In genomic region chr5:83351615-83352014, GRCm38 (mm10) we compare ENCODE assay signal across 18 mouse cellular contexts. TPM values are rescaled to one million over a fixed set of nuclear protein-coding genes. Genes with fewer than 3 reads are reported as not detected.
DNase-seq lines count a peak whose midpoint lies in the region; ATAC-seq and TF ChIP-seq lines count a peak whose summit lies in the region.
"Had no signal": no experiment of that assay in that cellular context is flagged by ENCODE, and none has a peak within 500 bp of the region (broad histone marks: within the 10 kb centered on the region; RNA-seq: fewer than 3 reads in every experiment).

No protein-coding gene starts in this region.

- WGBS in embryonic facial prominence, embryonic 14.5 days: 33% methylated on average over 2 of the region's 2 CpGs
- WGBS in embryonic facial prominence, embryonic 10.5 days: 62% methylated on average over 2 of the region's 2 CpGs
- WGBS in kidney, postnatal 0 days: 6% methylated on average over 2 of the region's 2 CpGs
- 6% methylated on average over 2 of the region's 2 CpGs for WGBS in heart, embryonic 16.5 days
- WGBS in forebrain, embryonic 13.5 days: 73% methylated on average over 2 of the region's 2 CpGs

- ATAC-seq in embryonic facial prominence, embryonic 14.5 days (ENCODE audit: low read depth): no peak
- no peak for ATAC-seq in kidney, postnatal 0 days (replicated peaks; ENCODE audit: low FRiP score, low read depth)
- ATAC-seq in heart, embryonic 16.5 days (replicated peaks; ENCODE audit: extremely low read depth, insufficient read depth, low FRiP score): peak; percentile 35; the same call in 1 of the 2 replicates
- ATAC-seq in forebrain, embryonic 13.5 days: no peak
- ATAC-seq: inflammation-experienced regulatory T-cells, adult 6 months; midbrain, embryonic 16.5 days had no signal

- H3K27me3 ChIP-seq in embryonic facial prominence, embryonic 14.5 days (replicated peaks; ENCODE audit: control insufficient read depth, insufficient read depth, low read length): no peaks in the 10 kb centered on the region
- H3K27me3 ChIP-seq in embryonic facial prominence, embryonic 10.5 days (replicated peaks; ENCODE audit: low read depth, poor library complexity, severe bottlenecking): no peaks in the 10 kb centered on the region
- no peaks in the 10 kb centered on the region for H3K27me3 ChIP-seq in kidney, postnatal 0 days (ENCODE audit: insufficient read depth, low read length)
- H3K27me3 ChIP-seq in heart, embryonic 16.5 days (ENCODE audit: control insufficient read depth, insufficient read depth, low read length): no peaks in the 10 kb centered on the region
- H3K27me3 ChIP-seq in forebrain, embryonic 13.5 days: no peaks in the 10 kb centered on the region
- H3K27me3 ChIP-seq: limb, embryonic 15.5 days; neural tube, embryonic 13.5 days had no signal

- TF ChIP-seq CTCF in kidney, postnatal 0 days (IDR thresholded peaks at IDR 0.05; ENCODE audit: low read depth): no peak
- no peak for TF ChIP-seq CTCF in layer of hippocampus, adult 2 months (conservative IDR thresholded peaks at IDR 0.05)

- no peaks in the 10 kb centered on the region for H3K9me3 ChIP-seq in embryonic facial prominence, embryonic 14.5 days (ENCODE audit: control insufficient read depth, low read length)
- H3K9me3 ChIP-seq in embryonic facial prominence, embryonic 10.5 days: no peaks in the 10 kb centered on the region
- H3K9me3 ChIP-seq in kidney, postnatal 0 days (replicated peaks; ENCODE audit: low read length): no peaks in the 10 kb centered on the region
- no peaks in the 10 kb centered on the region for H3K9me3 ChIP-seq in heart, embryonic 16.5 days (replicated peaks; ENCODE audit: control insufficient read depth, low read length)
- no peaks in the 10 kb centered on the region for H3K9me3 ChIP-seq in forebrain, embryonic 13.5 days (replicated peaks)
- H3K9me3 ChIP-seq: limb, embryonic 15.5 days; neural tube, embryonic 13.5 days had no signal

- no peak overlapping the region for H3K4me2 ChIP-seq in embryonic facial prominence, embryonic 14.5 days (ENCODE audit: low read depth, low read length)
- H3K4me2 ChIP-seq in kidney, postnatal 0 days (ENCODE audit: low read length): no peak overlapping the region
- peak overlapping the region; percentile 30; the same call in 1 of the 2 replicates for H3K4me2 ChIP-seq in heart, embryonic 16.5 days (ENCODE audit: low read depth, low read length)
- H3K4me2 ChIP-seq in forebrain, embryonic 13.5 days: no peak overlapping the region
- H3K4me2 ChIP-seq: limb, embryonic 15.5 days; neural tube, embryonic 13.5 days had no signal

- H3K9ac ChIP-seq in embryonic facial prominence, embryonic 14.5 days (ENCODE audit: low read depth, low read length): no peak overlapping the region
- no peak overlapping the region for H3K9ac ChIP-seq in kidney, postnatal 0 days (ENCODE audit: low read depth, low read length)
- no peak overlapping the region for H3K9ac ChIP-seq in heart, embryonic 16.5 days (ENCODE audit: low read length)
- H3K9ac ChIP-seq in forebrain, embryonic 13.5 days: no peak overlapping the region
- H3K9ac ChIP-seq: limb, embryonic 15.5 days; neural tube, embryonic 13.5 days had no signal

- no peak overlapping the region for H3K4me3 ChIP-seq in embryonic facial prominence, embryonic 14.5 days (ENCODE audit: low read depth, low read length)
- no peak overlapping the region for H3K4me3 ChIP-seq in embryonic facial prominence, embryonic 10.5 days
- H3K4me3 ChIP-seq in kidney, postnatal 0 days (replicated peaks; ENCODE audit: low read depth, low read length): no peak overlapping the region
- H3K4me3 ChIP-seq in heart, embryonic 16.5 days (ENCODE audit: low read length): no peak overlapping the region
- no peak overlapping the region for H3K4me3 ChIP-seq in layer of hippocampus, adult 2 months
- no peak overlapping the region for H3K4me3 ChIP-seq in forebrain, embryonic 13.5 days
- H3K4me3 ChIP-seq: limb, embryonic 15.5 days; neural tube, embryonic 13.5 days had no signal

- H3K4me1 ChIP-seq in embryonic facial prominence, embryonic 14.5 days (ENCODE audit: control insufficient read depth, insufficient read depth, low read length): no peaks in the 10 kb centered on the region
- peaks cover 3% of the 10 kb centered on the region; the same call in 1 of the 2 replicates for H3K4me1 ChIP-seq in embryonic facial prominence, embryonic 10.5 days
- H3K4me1 ChIP-seq in kidney, postnatal 0 days (replicated peaks; ENCODE audit: insufficient read depth, low read length): no peaks in the 10 kb centered on the region
- H3K4me1 ChIP-seq in heart, embryonic 16.5 days (ENCODE audit: control insufficient read depth, insufficient read depth, low read length): peaks cover 3% of the 10 kb centered on the region; the same call in 1 of the 2 replicates
- H3K4me1 ChIP-seq in forebrain, embryonic 13.5 days: no peaks in the 10 kb centered on the region
- H3K4me1 ChIP-seq: limb, embryonic 15.5 days had no signal

- no peaks in the 10 kb centered on the region for H3K36me3 ChIP-seq in embryonic facial prominence, embryonic 14.5 days (ENCODE audit: control insufficient read depth, insufficient read depth, low read length)
- H3K36me3 ChIP-seq in embryonic facial prominence, embryonic 10.5 days (replicated peaks): no peaks in the 10 kb centered on the region
- H3K36me3 ChIP-seq in kidney, postnatal 0 days (ENCODE audit: insufficient read depth, low read length): no peaks in the 10 kb centered on the region
- no peaks in the 10 kb centered on the region for H3K36me3 ChIP-seq in heart, embryonic 16.5 days (ENCODE audit: control insufficient read depth, insufficient read depth)
- no peaks in the 10 kb centered on the region for H3K36me3 ChIP-seq in forebrain, embryonic 13.5 days (ENCODE audit: poor library complexity, severe bottlenecking)
- H3K36me3 ChIP-seq: limb, embryonic 15.5 days; neural tube, embryonic 13.5 days had no signal

- DNase-seq in embryonic facial prominence, embryonic 14.5 days (ENCODE audit: low spot score): peak; percentile 5
- no peak for DNase-seq in embryonic facial prominence, embryonic 10.5 days (ENCODE audit: low spot score)
- DNase-seq in kidney, postnatal 0 days (ENCODE audit: low spot score): peak; percentile 1
- no peak for DNase-seq in kidney, postnatal 10 days
- peak; percentile 5 to 21 for DNase-seq in lung, postnatal 4 days
- no peak for DNase-seq in layer of hippocampus, adult 2 months (ENCODE audit: low spot score in 2 of 2)
- DNase-seq: adrenal gland, adult 2 months; cerebellum, postnatal 14 days; gastrocnemius, postnatal 14 days had no signal

- H3K27ac ChIP-seq in embryonic facial prominence, embryonic 14.5 days (replicated peaks; ENCODE audit: low read depth, low read length): no peak overlapping the region
- H3K27ac ChIP-seq in embryonic facial prominence, embryonic 10.5 days (replicated peaks): no peak overlapping the region
- H3K27ac ChIP-seq in kidney, postnatal 0 days: no peak overlapping the region
- H3K27ac ChIP-seq in heart, embryonic 16.5 days (ENCODE audit: low read length): peak overlapping the region; percentile 63
- H3K27ac ChIP-seq in layer of hippocampus, adult 2 months: no peak overlapping the region
- no peak overlapping the region for H3K27ac ChIP-seq in forebrain, embryonic 13.5 days
- H3K27ac ChIP-seq: limb, embryonic 15.5 days; neural tube, embryonic 13.5 days had no signal

RNA-seq across cellular contexts. Expression of gene Tecrl, which starts 3.4 kb away (rescaled TPM):
- 5.0 and 7.6 TPM in 2 replicates for polyA plus RNA-seq in embryonic facial prominence, embryonic 14.5 days (2014; fragmentation: Nextera tagmentation; extraction: Ambion mirVana)
- 0.61 and 0.73 TPM in 2 replicates for polyA plus RNA-seq in embryonic facial prominence, embryonic 10.5 days (2016; fragmentation: Nextera tagmentation; extraction: Ambion mirVana)
- not detected in 2 replicates for polyA plus RNA-seq in kidney, postnatal 0 days (2015; fragmentation: Nextera tagmentation; extraction: Ambion mirVana)
- 29.7 and 33.7 TPM in 2 replicates for polyA plus RNA-seq in heart, embryonic 16.5 days (2015; fragmentation: Nextera tagmentation; extraction: Ambion mirVana)
- under 1 TPM in 1 of 2 experiments, not detected in 1; 0.20 TPM for total RNA-seq in layer of hippocampus, adult 2 months (2021)
- polyA plus RNA-seq in forebrain, embryonic 13.5 days (2015; fragmentation: Nextera tagmentation; extraction: Ambion mirVana): 0.10 TPM in 1 of 2 replicates, not detected in the other
- total RNA-seq: adrenal gland, adult 2 months had no signal
- polyA plus RNA-seq: adrenal gland, adult 2 months; inflammation-experienced regulatory T-cells, adult 6 months; kidney, embryonic 14.5 days; spleen, adult 2 months; urinary bladder, adult 2 months had no signal

Comparison
In these comparisons a context has a peak if more than half of its experiments do, and no peak if none do; other contexts are left out.
1. DNase-seq: peak in embryonic facial prominence, embryonic 14.5 days (single experiment), kidney, postnatal 0 days (single experiment) and lung, postnatal 4 days (2 of 2); none in embryonic facial prominence, embryonic 10.5 days (single experiment), kidney, postnatal 10 days (single experiment) and layer of hippocampus, adult 2 months (0 of 2).